Mouse (Mus musculus): ENCODE measurements around the gene Ppp2r5e. TPM values are rescaled to one million over a fixed set of nuclear protein-coding genes. Genes with fewer than 3 reads are reported as not detected.

Gene Ppp2r5e
- total RNA-seq, 2 experiments from 2014 or later: 24.2 to 26.9 TPM

DNA sequence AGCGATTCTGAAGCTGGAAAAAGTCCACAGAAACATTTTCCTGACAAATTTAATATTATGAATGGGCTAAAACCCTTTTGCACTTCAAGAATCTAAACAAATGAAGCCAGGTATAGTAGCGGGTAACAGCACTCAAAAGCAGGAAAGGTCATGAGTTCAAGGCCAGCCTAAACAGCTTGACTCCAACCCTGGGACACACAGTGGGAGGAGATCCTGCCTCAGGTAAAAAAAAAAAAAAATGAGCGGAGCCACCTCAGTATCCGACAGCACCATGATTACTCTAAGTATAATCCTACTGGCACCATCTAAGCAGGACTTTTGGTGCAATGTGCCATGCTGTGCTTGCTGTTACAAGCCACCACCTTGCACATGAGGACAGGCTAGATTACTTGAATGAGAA is 2.2 kb downstream of the Ppp2r5e start:
- no peak for DNase-seq
- intact Hi-C loops (cut with DNase I; ENCODE audit: low total_unique reads): loop anchor here (10.0 kb wide), 1 partner anchor 129 kb away; no protein-coding TSS in a partner anchor

DNA sequence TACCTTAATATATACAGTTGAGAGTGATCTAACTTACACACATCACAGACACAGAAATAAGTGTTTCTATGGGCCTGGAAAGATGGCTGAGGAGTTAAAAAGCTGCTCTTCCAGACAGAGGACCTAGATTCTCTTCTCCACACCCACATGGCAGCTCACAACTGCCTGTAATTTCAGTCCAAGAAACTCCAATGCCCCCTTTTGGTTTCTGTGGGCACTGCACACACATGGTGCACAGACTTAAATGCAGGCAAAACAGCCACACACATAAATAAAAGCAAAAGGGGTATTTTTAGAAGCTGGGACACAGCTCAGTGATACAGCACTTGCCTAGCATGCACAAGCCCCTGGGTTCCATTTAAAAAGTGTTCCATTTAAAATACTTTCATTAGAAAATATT is 8.5 kb downstream of the Ppp2r5e start:
- DNase-seq: no peak
- intact Hi-C loops (cut with DNase I; ENCODE audit: low total_unique reads): no loop called here

DNA sequence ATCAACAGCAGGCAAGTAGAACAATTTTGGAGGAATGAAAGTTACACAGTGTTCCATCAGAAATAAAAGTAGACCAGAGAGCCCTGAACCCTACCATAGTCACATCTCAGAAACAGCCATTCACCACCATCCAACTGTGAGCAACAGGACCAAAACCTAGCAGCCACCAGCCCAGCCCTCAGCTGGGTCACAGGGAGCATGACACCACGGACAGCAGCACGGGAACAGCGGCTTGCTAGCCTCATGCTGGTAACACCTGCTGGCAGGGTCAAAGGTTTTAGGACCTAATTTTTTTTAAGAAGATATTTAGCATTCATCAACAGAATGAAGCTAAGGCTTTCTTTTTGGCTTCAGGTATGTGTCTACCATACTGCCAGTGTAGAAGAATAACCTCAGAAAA is 12.3 kb downstream of the Ppp2r5e start:
- intact Hi-C loops (cut with DNase I; ENCODE audit: low total_unique reads): no loop called here
- no peak for DNase-seq

DNA sequence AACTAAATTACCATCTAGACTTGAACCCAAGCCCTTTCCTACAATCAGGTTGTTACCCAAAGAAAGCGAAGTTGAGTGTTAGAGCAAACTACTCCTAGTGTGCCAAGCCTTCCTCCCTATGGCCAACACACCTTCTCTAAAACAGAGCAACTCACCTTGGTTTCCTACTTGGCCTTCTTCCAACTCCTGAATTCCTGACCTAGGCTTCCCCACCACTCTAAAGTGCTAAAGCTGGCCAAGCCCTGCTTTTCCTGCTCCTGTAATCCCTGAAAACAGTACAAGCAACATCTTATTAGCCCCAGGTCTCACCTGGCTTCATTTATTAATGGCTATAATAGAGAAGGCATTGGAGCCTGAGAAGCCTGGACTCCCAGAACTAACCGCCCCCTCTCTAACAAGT is 17.0 kb downstream of the Ppp2r5e start:
- DNase-seq: no peak
- intact Hi-C loops (cut with DNase I; ENCODE audit: low total_unique reads): no loop called here

DNA sequence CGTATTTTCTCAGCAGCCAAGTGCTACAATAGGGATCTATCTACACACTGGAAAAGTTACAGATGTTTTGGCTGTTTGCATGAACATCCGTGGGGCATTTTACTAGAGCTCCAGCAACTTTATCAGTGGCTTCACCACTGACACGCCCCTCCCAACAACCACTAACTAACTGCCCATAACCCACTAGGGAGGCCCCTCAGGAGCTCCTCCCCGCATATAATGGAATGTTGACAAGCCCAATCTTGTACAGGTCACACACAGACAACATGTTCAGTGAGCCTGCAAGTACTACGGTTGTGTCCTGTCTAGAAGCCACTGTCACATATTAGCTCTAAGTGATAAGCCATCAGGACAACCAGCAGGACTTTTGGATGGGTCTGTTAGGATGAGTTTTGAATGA is 18.8 kb downstream of the Ppp2r5e start:
- no peak for DNase-seq

DNA sequence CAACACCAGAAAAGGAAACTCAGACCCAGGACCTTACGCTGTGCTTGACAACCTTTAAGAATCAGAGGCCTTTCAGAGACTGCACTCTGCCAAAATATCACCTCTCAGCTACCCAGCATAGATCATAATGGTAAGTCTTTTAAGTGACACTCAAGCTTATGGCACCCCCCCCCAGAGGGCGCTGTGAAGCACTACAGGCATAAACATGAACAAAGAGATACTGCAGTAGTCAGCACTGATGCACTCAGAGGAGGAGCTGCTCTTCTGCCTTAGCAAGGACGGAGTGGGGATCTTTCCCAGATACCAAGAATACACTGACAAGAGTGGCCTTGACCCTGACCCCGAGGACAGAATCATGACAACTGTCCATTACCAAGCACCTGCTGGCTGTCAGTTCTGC is 23.8 kb downstream of the Ppp2r5e start:
- peak; percentile 31 for DNase-seq

More for the DNA sequence above, 18.8 kb downstream of the Ppp2r5e start:
- intact Hi-C loops (cut with DNase I; ENCODE audit: low total_unique reads): no loop called here

DNA sequence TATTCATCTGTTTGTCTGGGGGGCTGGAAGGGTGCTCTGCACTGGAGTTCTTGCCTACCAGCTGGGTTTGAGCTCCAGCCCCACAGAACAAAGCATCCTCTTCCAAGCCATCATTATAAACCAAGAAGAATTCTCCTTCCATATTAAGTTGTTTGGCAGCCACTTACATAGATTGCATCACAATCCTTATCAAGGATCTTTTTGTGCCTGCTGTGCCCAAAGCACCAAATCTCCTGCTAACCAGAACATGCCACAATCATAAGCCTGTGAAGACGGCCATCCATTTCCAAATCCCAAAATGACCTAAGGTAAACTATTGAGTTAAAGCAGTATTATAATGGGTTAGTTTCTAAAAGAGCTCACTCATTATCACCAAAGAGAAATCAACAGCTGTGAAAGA is 25.9 kb downstream of the Ppp2r5e start:
- intact Hi-C loops (cut with DNase I; ENCODE audit: low total_unique reads): no loop called here

More for the DNA sequence above, 23.8 kb downstream of the Ppp2r5e start:
- intact Hi-C loops (cut with DNase I; ENCODE audit: low total_unique reads): no loop called here

DNA sequence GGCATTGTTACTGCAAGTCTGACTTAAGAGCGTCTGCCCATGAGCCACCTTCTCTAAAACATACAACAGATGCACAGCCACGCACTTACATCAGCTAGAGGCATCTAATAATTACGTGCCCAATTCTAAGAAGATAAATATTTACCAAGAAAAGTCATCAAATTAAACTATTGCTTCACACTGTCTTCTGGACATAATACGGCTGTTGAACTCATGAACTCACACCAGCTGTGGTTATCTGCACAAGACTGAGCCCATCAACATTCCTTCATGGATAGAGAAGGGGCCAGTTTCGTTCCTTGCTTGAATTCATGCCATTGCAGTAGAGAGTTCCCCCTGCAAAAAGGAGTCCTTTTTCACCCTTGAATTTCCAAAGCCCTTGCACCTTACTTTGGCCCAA is 28.3 kb downstream of the Ppp2r5e start:
- DNase-seq: no peak
- intact Hi-C loops (cut with DNase I; ENCODE audit: low total_unique reads): no loop called here

More for the DNA sequence above, 25.9 kb downstream of the Ppp2r5e start:
- DNase-seq: no peak

DNA sequence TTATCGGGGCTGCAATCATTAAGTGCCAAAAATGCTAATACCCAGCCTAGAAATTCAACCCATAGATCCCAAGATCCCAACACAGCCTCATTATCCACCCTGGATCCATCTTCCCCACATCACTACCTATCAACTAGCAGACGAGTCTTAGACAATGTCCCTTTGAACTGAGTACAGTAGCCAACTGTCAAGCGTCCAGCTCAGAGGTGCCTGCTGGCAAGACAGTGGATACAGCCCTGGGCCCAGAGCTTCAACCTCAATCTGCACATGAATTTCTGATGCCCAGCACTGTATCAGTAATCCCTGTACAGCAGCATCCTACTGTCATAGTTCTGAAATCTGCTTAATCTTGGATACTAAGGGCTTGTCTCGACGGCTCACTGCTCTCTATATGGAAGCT is 30.3 kb downstream of the Ppp2r5e start:
- intact Hi-C loops (cut with DNase I; ENCODE audit: low total_unique reads): no loop called here
- DNase-seq: no peak

DNA sequence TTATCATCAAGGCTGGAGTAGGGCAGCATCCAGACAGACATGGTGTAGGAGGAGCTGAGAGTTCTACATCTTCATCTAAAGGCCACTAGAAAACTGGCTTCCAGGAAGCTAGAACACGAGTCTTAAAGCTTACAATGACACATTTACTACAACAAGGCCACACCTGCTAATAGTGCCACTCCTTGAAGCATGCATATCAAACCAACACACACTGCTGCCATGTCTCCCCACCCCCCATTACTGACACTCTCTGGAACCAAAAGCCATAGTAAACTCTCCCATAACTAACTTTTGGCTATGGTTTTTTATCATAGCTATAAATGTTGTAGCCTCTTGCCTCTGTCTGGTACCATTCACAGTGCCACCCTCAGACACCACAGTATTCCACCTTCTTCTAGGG is 31.5 kb downstream of the Ppp2r5e start:
- no peak for DNase-seq
- intact Hi-C loops (cut with DNase I; ENCODE audit: low total_unique reads): no loop called here

DNA sequence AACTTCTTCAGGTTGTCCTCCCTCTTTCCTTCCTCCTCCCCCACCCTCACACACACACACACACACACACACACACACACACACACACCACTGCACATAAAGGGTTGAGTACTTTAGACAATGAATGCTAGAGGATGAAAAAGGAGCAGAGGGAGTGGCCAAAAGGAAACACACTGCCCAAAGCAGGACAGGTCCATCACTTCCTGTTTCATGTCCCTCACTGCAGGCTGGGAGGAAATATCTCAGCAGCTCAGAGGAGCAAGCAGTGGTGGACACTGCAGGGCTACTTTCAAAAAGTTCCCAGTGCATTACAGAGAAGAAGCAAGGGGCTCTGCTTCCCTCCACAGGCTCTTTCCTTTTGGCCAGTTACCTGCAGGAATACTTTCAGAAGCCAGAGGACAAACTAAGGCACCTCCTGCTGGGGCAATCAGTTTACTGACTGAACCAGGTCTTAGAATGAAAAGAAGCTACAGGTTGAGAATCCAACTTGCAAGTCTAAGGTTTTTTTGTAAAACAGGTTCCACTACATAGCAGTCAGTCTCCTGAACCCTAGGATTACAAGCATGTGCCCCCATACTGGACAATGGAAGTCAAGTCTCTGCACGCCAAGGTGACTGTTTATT is 32.9 kb downstream of the Ppp2r5e start:
- DNase-seq: no peak
- intact Hi-C loops (cut with DNase I; ENCODE audit: low total_unique reads): no loop called here

DNA sequence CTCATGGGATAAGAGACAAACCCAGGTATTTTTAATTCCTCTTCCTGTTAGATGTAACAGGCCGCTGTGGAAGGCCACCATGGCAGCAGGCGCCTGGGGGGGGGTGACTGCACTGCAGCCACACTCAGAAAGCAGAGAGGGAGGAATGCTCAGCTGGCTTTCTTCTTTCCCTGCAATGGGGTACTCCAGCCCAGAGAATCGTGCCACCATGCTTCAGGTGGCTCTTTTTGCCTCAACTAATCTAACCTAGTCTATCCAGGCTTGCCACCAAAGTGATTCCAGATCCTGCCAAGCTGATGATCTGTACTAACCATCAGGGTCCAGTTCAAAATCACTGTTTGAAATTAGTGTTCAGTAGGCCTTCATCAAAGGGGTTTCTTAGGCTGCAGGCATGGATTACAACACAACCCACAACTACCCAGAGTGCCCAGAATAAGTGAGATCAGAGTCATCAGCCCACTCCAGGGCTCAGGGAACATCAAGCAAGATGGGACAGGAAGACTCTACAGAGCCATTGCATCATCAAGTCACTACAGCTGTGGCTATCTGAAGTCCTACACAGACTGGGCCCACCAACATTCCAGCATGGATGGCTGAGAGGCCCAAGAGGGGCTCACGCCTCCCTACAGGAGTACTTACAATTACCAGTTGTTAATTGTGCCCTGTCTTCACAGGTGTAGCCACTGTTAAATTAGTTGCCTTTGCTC is 35.2 kb downstream of the Ppp2r5e start:
- DNase-seq: no peak
- intact Hi-C loops (cut with DNase I; ENCODE audit: low total_unique reads): no loop called here

DNA sequence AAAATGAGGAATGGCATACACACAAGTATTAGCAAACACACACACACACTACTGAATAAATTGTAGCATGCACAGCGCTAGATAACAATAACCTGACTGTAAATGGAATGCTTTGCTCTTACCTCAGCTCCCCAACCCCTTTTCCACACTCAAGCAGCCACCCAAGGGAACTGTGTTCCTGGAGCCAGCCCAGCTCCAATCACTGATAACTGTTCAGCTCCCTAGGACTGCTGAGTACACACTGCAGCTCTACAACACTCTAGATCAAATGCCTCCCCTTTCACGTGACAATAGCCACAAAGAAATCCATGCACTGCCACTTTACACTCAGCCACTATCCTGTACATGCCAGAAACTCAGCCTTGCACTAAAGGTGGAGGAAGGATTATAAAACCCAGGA is 36.8 kb downstream of the Ppp2r5e start:
- intact Hi-C loops (cut with DNase I; ENCODE audit: low total_unique reads): no loop called here
- no peak for DNase-seq

DNA sequence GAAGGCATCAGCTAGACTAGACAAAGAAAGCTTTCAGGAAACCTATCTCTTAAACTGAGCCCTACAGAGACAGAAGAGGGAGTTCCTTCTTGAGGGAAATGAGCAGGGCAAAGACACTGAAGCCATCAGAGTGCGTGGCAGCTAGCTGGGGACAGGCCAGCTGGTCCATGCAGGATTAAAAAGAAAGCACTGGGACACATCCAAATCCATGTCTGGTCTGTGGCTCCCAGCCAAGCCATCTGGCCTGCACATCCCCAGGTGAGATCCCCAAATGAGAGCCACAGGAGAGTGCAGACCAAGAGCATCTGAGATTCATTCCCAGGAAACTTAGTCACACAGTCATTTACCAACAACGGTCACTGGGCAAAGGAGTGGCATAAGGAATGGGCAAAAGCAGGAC is 38.2 kb downstream of the Ppp2r5e start:
- intact Hi-C loops (cut with DNase I; ENCODE audit: low total_unique reads): no loop called here
- DNase-seq: no peak

DNA sequence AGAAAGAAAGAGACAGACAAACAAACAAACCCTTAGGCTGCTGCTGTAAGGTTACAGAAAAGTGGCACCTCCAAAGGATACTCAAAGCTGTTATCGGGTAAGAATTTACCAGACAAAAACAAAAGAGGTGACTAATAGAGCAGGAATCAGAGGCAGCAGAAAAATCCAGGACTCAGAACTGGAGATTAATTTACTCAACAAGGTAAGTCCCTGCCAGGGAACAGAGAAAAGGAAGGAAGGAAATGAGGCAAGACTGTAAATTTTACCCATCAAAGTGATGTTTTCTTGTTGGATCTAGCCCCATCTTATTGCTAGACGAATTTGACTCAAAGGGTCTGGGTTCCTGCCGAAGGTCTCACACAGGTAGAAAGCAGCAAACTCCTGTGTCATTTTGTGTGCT is 41.0 kb downstream of the Ppp2r5e start:
- DNase-seq: no peak
- intact Hi-C loops (cut with DNase I; ENCODE audit: low total_unique reads): no loop called here

DNA sequence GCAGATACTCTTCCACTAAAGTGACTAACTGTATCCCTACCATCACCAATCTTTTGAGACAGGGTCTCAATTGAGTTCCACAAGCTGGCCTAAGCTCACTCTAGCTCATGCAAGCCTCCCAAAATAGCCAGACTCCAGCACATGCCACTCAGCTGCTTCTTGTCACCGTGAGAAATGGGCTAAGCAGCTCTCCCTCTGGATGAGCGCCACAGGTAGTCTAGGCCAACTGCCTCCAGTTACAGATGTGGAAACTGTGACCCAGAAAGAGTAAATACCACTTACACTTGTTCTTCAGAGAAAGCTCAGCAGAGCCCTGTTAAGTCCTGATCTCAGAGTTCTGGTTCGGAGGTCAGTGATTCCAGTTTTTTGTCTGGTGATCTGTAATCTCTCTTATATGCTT is 43.7 kb downstream of the Ppp2r5e start:
- DNase-seq: peak; percentile 72
- intact Hi-C loops (cut with DNase I; ENCODE audit: low total_unique reads): no loop called here

DNA sequence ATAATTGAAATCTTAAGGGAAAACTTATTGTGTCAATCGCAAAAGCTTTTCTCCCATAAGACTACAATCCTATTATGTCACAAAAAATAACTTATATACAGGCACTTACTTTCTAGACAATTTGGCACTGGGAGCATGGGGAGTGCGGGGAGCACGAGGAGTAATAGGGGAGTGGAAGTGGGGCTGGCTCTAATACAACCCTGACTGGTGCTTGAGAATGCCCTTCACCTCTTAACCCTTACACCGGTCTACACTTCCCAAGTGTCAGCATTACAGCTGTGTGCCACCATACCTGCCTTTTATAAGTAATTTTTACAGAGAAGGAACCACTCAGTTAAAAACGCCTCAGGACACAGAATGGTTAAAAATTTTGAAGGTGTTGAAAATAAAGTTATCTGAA is 44.4 kb downstream of the Ppp2r5e start:
- intact Hi-C loops (cut with DNase I; ENCODE audit: low total_unique reads): no loop called here

DNA sequence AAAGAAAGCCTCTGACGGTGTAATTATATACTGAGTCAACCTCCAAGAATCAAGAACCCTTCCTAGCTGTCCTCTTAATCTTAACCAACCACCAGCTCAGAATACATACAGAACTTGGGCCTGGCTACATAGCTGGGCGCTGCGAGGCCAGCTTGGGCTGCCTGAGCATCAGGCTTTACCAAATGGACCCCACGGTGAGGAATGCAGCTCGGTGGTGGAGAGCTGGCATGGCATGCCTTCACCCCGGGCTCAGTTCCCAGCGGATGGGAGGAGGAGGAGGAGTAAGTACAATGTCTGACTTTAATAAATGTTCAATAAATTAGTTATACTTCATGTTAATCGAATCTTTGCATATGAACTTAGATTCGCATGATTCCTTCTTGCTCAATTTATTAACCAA is 47.0 kb downstream of the Ppp2r5e start:
- intact Hi-C loops (cut with DNase I; ENCODE audit: low total_unique reads): no loop called here

More for the DNA sequence above, 44.4 kb downstream of the Ppp2r5e start:
- DNase-seq: no peak

DNA sequence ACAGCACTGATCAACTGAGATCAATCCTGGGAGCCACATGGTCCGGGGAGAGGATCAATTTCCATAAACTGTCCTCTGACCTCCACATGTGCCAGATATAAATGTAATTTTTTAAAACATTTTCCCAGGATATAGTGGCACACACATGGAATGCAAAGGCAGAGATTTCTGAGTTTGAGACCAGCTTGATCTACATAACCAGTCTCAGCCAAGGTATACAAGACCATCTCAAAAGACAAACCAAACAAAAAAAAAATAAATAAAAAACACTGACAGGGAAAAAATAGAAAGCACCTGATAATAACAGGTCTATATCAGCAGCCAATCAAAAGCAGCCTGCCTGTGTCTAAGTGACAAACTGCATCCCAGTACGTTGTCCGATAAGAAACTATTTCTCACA is 48.9 kb downstream of the Ppp2r5e start:
- intact Hi-C loops (cut with DNase I; ENCODE audit: low total_unique reads): no loop called here
- DNase-seq: no peak

More for the DNA sequence above, 47.0 kb downstream of the Ppp2r5e start:
- DNase-seq: no peak

DNA sequence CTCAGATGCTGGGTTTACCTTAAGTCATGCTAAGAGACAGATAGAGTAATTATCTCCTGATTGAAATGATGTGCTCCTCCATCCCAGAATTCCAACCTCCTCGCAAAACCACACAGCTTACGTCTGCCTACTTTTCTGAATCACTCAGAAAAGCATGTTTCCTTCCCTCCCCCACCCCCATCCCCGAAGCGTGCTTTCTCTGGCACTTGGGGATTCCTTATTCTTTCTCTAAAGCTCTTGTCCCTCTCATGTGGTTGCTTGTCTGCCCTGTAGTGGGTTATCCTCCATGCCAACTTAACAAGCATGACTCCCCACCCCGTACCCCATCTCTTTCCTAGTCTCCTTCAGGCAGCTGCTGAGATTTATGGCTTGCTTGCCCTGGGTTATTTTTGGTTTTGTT is 49.8 kb downstream of the Ppp2r5e start:
- intact Hi-C loops (cut with DNase I; ENCODE audit: low total_unique reads): no loop called here

DNA sequence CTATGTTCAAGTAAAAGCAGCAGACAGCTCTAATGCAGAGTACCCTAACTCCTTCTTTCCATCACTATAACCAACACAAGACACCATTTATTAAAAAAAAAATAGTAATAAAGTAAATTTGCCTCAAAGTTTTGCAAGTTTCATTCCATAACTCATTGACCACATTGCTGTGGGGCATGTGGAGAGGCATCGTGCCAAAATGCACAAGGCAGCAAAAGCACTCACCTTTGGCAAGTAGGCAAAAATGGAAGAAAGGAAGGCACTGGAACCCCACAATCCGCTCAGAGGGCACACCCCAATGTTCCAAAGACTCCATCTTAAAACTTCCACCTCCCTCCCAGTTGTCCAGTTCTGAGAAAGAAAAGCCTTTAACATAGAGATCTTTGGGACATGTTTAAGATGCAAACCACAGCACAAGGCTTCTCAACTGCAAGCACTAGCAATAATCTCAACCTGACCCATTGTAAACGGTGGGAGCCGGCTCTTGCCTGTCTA is 50.6 kb downstream of the Ppp2r5e start:
- no peak for DNase-seq
- intact Hi-C loops (cut with DNase I; ENCODE audit: low total_unique reads): no loop called here

More for the DNA sequence above, 49.8 kb downstream of the Ppp2r5e start:
- DNase-seq: no peak
